Mouse (Mus musculus) embryonic facial prominence, embryonic 14.5 days (tissue): ENCODE data around the gene Zdhhc13. TPM values are rescaled to one million over a fixed set of nuclear protein-coding genes. Genes with fewer than 3 reads are reported as not detected.

Source experiments
- ATAC-seq: fragments of 200-750 bp; cut with Nextera tagmentation; 2 replicates; pipeline ENCODE4 v1.8.0; 2017; ENCODE audit warnings: low read depth, moderate number of reproducible peaks, moderate TSS enrichment
- DNase-seq: peaks from one replicate; pipeline ENCODE4 v3.0.0-alpha.2; 2015; ENCODE audit warnings: low spot score
- H3K27ac ChIP-seq: fragments of 300-500 bp; sonication (generic); replicated peaks from 2 replicates; pipeline ENCODE4 v1.5.1; 2014; ENCODE audit warnings: low read depth, mild to moderate bottlenecking, low read length, moderate library complexity
- H3K27me3 ChIP-seq: fragments of 300-500 bp; sonication (generic); replicated peaks from 2 replicates; pipeline ENCODE4 v1.6.1; 2014; ENCODE audit warnings: low read length; ENCODE audit not compliant: control insufficient read depth, insufficient read depth
- H3K36me3 ChIP-seq: fragments of 300-500 bp; sonication (generic); 2 replicates; pipeline ENCODE4 v1.6.1; 2014; ENCODE audit warnings: low read length, mixed read lengths; ENCODE audit not compliant: control insufficient read depth, insufficient read depth
- H3K4me1 ChIP-seq: fragments of 300-500 bp; sonication (generic); 2 replicates; pipeline ENCODE4 v1.6.1; 2014; ENCODE audit warnings: antibody characterized with exemption, low read length; ENCODE audit not compliant: control insufficient read depth, insufficient read depth
- H3K4me2 ChIP-seq: fragments of 300-500 bp; sonication (generic); 2 replicates; pipeline ENCODE4 v1.6.1; 2014; ENCODE audit warnings: low read depth, mild to moderate bottlenecking, low read length, moderate library complexity, mixed read lengths
- H3K4me3 ChIP-seq: fragments of 300-500 bp; sonication (generic); 2 replicates; pipeline ENCODE4 v1.5.1; 2014; ENCODE audit warnings: low read depth, mild to moderate bottlenecking, low read length
- H3K9ac ChIP-seq: fragments of 300-500 bp; sonication (generic); 2 replicates; pipeline ENCODE4 v1.6.1; 2014; ENCODE audit warnings: low read depth, mild to moderate bottlenecking, low read length, moderate library complexity, mixed read lengths
- H3K9me3 ChIP-seq: fragments of 300-500 bp; sonication (generic); 2 replicates; pipeline ENCODE4 v1.6.1; 2016; ENCODE audit warnings: low read length; ENCODE audit not compliant: control insufficient read depth
- WGBS: fragments of 180-500 bp; shearing (Covaris S2); extraction: QIAGEN DNeasy Blood & Tissue Kit; methylation state at CpG from one replicate; pipeline ENCODE4 v1.1.7; 2014; 5-methylcytosine and 5-hydroxymethylcytosine counted together
- polyA plus RNA-seq: library from polyadenylated mRNA; unstranded; fragments of >200 nt; fragmentation: Nextera tagmentation; extraction: Ambion mirVana; gene quantifications from 2 replicates; pipeline ENCODE4 v1.2.1, GENCODE M21; 2014

Zdhhc13 gene
- polyA plus RNA-seq, 1 experiment from 2014 or later, result 36.5 TPM

- Histone ChIP-seq H3K36me3 (peaks cover 68% of the 10 kb centered on the region), H3K4me1 (no peaks in the 10 kb centered on the region), H3K27ac (no peak overlapping the region), H3K9ac (no peak overlapping the region), H3K4me3 (no peak overlapping the region), H3K9me3 (no peaks in the 10 kb centered on the region), H3K27me3 (no peaks in the 10 kb centered on the region), H3K4me2 (no peak overlapping the region)
- DNase-seq (no peak), ATAC-seq (no peak)
- 77% methylated on average over 7 of the region's 7 CpGs for WGBS
These were observed 14.6 kb downstream of the Zdhhc13 start for GRCm38 (mm10) chr7:48803381-48803780.

GRCm38 (mm10) chr7:48806587-48806986 lies 17.8 kb downstream of the Zdhhc13 start:
- Histone ChIP-seq H3K27me3 (no peaks in the 10 kb centered on the region), H3K4me2 (no peak overlapping the region), H3K9ac (no peak overlapping the region), H3K27ac (no peak overlapping the region), H3K4me1 (no peaks in the 10 kb centered on the region), H3K4me3 (no peak overlapping the region), H3K9me3 (no peaks in the 10 kb centered on the region), H3K36me3 (peaks cover 71% of the 10 kb centered on the region)
- 91% methylated on average over 4 of the region's 4 CpGs for WGBS
- ATAC-seq, result no peak
- no peak for DNase-seq

- Histone ChIP-seq H3K9ac (no peak overlapping the region), H3K27ac (no peak overlapping the region), H3K4me3 (no peak overlapping the region), H3K27me3 (no peaks in the 10 kb centered on the region), H3K4me2 (no peak overlapping the region), H3K4me1 (no peaks in the 10 kb centered on the region), H3K9me3 (no peaks in the 10 kb centered on the region), H3K36me3 (peaks cover 54% of the 10 kb centered on the region)
- DNase-seq (no peak), ATAC-seq (no peak)
- WGBS, result 88% methylated on average over 1 of the region's 1 CpGs
These were observed 21.8 kb downstream of the Zdhhc13 start for GRCm38 (mm10) chr7:48810652-48811051.

DNA sequence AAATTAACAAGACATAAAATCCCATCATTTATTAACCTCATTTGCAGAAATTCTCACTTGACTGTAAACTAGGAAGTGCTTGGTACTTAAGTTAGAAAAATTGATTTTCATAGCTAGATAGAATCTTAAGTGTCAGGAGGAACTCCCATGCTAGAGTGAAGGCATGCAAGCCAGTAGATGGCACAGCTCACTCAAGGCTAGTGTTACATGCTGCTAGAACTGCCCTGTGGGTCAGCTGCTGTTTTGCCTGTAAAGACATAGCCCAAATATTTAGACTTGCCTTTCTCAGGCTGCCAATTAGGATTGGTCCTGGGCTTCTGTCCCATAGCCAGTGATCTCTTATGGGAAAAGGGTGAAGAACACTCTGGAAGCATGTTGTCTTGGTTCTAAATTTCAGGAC lies 23.6 kb downstream of the Zdhhc13 start:
- DNase-seq (no peak), ATAC-seq (no peak)
- Histone ChIP-seq H3K9ac (no peak overlapping the region), H3K27ac (no peak overlapping the region), H3K36me3 (peaks cover 50% of the 10 kb centered on the region), H3K4me3 (no peak overlapping the region), H3K9me3 (no peaks in the 10 kb centered on the region), H3K27me3 (no peaks in the 10 kb centered on the region), H3K4me1 (no peaks in the 10 kb centered on the region), H3K4me2 (no peak overlapping the region)

DNA sequence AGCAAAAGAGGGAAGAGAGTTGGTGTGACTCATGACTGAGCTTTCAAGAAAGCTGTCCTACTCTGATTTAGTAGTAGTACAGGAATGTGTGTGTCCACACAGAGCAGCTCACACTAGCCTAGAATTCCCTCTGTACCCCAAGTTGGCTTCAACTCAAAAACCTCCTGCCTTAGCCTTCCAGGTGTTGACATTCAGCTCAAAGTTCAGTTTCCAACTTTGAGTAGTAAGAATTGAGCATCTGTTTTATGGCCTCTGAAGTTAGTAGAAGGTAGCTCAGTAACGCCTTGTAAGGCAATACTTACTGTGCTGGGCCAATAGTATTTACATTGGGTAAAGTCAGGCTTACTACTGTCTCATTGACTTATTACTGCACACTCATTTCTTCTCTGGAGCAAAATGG lies 24.8 kb downstream of the Zdhhc13 start:
- no peak overlapping the region for H3K4me3 ChIP-seq
- ATAC-seq, result no peak

DNA sequence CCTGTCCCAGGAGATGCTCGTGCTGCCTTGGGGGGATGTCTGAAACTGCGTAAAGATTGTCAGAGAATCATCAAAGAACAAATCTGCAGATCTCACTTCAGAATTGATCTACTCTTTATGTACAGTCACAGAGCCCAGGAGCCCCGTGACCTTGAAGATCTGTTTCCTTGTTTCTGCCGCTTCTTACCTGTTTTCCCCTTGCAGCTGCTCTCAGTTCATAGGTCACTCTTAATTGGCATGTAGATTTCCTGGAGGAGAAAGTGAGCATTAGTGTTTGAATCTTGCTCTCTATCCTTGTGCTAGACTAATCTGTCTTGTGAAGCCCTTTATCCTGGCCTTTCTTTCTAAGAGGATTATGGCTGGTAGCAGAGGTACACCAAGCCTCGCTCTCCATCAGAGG lies 32.9 kb downstream of the Zdhhc13 start:
- Histone ChIP-seq H3K36me3 (peaks cover 89% of the 10 kb centered on the region), H3K4me2 (no peak overlapping the region), H3K27ac (no peak overlapping the region), H3K9me3 (no peaks in the 10 kb centered on the region), H3K4me3 (no peak overlapping the region), H3K9ac (no peak overlapping the region), H3K4me1 (no peaks in the 10 kb centered on the region), H3K27me3 (no peaks in the 10 kb centered on the region)
- 81% methylated on average over 5 of the region's 5 CpGs for WGBS
- ATAC-seq (no peak), DNase-seq (no peak)

More for the DNA sequence above, 24.8 kb downstream of the Zdhhc13 start:
- H3K9me3 ChIP-seq, result no peaks in the 10 kb centered on the region
- peaks cover 55% of the 10 kb centered on the region for H3K36me3 ChIP-seq
- no peak overlapping the region for H3K9ac ChIP-seq
- no peak for DNase-seq
- 72% methylated on average over 1 of the region's 1 CpGs for WGBS
- no peak overlapping the region for H3K4me2 ChIP-seq
- H3K27me3 ChIP-seq, result no peaks in the 10 kb centered on the region
- H3K4me1 ChIP-seq, result no peaks in the 10 kb centered on the region
- H3K27ac ChIP-seq, result no peak overlapping the region

DNA sequence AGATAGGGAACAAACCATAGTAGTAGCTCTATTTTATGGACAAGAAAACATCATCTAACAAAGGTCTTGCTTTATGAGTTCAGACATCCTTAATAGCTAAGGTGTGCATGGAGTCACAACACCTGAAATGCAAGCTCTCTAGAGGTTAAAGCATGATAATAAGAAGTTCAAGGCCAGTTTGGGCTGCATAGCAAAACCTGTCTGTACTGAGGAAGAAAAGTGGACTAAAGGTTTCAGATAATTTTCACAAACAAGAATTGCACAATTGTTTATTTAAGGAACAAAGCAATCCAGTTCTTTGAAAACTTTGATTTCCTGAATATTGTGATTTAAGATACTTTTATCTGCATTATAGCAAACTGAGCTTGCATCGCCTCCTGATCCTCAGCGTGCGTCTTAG lies 34.8 kb downstream of the Zdhhc13 start:
- no peak overlapping the region for H3K4me2 ChIP-seq
- no peaks in the 10 kb centered on the region for H3K4me1 ChIP-seq
- no peaks in the 10 kb centered on the region for H3K9me3 ChIP-seq
- 88% methylated on average over 3 of the region's 3 CpGs for WGBS
- H3K36me3 ChIP-seq, result peaks cover 89% of the 10 kb centered on the region
- H3K27ac ChIP-seq, result no peak overlapping the region
- DNase-seq, result no peak
- no peak overlapping the region for H3K9ac ChIP-seq
- H3K27me3 ChIP-seq, result no peaks in the 10 kb centered on the region
- no peak for ATAC-seq
- no peak overlapping the region for H3K4me3 ChIP-seq

- H3K4me1 ChIP-seq, result no peaks in the 10 kb centered on the region
- WGBS, result 89% methylated on average over 1 of the region's 1 CpGs
- no peaks in the 10 kb centered on the region for H3K9me3 ChIP-seq
- H3K9ac ChIP-seq, result no peak overlapping the region
- ATAC-seq (no peak), DNase-seq (no peak)
- H3K36me3 ChIP-seq, result peaks cover 79% of the 10 kb centered on the region
- no peak overlapping the region for H3K4me2 ChIP-seq
- H3K4me3 ChIP-seq, result no peak overlapping the region
- H3K27ac ChIP-seq, result no peak overlapping the region
- no peaks in the 10 kb centered on the region for H3K27me3 ChIP-seq
These were observed 35.9 kb downstream of the Zdhhc13 start for GRCm38 (mm10) chr7:48824671-48825070.

DNA sequence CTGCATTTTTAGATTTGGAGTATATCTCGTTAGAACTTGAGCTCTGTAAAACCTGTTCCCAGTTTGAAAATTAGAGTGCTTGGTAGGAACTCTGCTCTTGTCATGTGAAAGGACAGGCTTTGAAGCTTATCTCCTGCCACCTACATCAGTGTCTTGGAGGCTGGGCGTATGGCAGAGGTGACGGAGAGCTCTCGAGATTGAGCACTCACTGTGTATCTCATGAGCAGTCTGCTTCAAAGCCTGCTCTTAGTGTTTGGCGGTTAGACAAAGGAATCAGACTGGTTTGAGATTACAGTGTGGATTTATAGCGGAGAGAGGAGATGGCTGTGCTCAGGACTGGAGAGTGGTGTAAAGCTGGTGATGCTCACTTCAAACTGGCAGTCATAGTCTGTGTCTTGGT lies 36.4 kb downstream of the Zdhhc13 start:
- no peak overlapping the region for H3K4me3 ChIP-seq
- peaks cover 76% of the 10 kb centered on the region for H3K36me3 ChIP-seq
- H3K4me1 ChIP-seq, result no peaks in the 10 kb centered on the region
- no peak overlapping the region for H3K27ac ChIP-seq
- H3K9me3 ChIP-seq, result no peaks in the 10 kb centered on the region
- H3K9ac ChIP-seq, result no peak overlapping the region
- WGBS, result 94% methylated on average over 6 of the region's 6 CpGs
- DNase-seq, result no peak
- H3K27me3 ChIP-seq, result no peaks in the 10 kb centered on the region
- no peak overlapping the region for H3K4me2 ChIP-seq
- ATAC-seq, result no peak
